Mouse (Mus musculus) granulocyte monocyte progenitor cell, adult 5-6 weeks (primary cell): ENCODE measurements around the gene Rhobtb1. TPM values are rescaled to one million over a fixed set of nuclear protein-coding genes. Genes with fewer than 3 reads are reported as not detected.

Experiments
- ATAC-seq: replicated peaks from 2 replicates; pipeline ENCODE4 v1.8.0; 2016; ENCODE audit warnings: mild to moderate bottlenecking, moderate TSS enrichment, inconsistent platforms; ENCODE audit not compliant: poor library complexity, severe bottlenecking
- total RNA-seq, 2 experiments: library from RNA; stranded (forward) in 1 of 2; stranded (reverse) in 1 of 2; fragments of 200-712, 200-1000 nt in 1 of 2; fragments of >200 nt in 1 of 2; fragmentation: Nextera tagmentation in 1 of 2; gene quantifications; 2 replicates each; pipeline ENCODE4 v1.2.3; 2014 to 2017

Gene Rhobtb1
- total RNA-seq, 2 experiments from 2014 or later, result 1.8 to 2.1 TPM

DNA sequence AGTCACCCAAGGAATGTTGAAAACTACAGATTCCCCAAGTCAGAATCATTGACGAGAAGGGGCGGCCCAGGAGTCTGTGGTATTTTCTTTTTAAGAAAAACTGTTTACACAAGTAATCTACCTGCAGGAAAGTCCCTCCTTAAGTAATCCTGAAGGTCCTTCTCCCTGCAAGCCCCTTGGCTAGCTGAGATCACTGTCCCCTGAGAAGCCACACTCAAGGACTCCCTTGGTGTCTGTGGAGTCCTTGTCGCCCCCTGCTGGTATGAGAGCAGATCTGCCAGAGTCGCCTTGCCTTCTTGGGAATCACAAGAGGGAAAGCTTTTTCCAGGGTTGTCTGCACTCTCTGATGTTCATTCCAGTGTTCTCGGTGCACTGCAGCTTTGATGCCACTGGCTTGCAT lies 155.8 kb downstream of the Rhobtb1 start:
- ATAC-seq, result peak; percentile 54

DNA sequence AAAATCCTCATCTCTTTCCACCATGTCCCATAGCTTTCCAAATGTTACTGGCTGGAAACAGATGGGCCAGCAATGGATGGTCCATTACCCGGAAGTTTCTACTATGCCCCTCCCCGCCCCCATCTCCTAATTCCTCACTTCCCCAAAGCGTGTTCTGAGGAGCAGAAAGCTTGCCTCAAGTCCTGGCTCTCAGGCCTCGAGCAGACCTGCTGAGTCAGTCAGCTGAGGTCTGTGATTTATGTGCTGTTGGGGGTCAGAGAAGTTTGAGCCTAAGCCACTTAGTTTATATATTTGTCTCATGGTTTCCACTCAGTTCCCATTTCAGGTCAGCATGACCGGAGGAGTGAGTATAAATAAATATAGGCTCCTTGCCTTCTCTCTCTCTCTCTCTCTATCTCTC lies 157.9 kb downstream of the Rhobtb1 start:
- peak; percentile 82 for ATAC-seq

DNA sequence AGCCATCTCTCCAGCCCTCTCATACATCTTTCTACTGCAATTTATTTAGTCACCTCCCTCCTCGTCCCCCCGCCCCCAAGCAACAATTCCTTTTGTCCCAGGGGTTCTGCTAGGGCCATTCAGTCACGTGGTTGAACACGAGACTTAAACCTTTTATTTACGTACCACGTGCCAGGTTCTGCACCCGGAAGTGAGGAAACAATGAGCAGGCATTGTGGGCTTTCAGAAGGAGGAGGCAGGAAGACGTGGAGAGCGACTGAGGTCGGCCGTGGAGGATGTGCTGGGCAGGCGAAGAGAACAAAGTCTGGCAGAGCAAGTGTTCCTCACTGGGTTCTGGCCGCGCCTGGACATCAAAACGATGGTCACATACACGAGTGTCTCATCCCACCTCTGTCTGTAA lies 160.6 kb downstream of the Rhobtb1 start:
- no peak for ATAC-seq

DNA sequence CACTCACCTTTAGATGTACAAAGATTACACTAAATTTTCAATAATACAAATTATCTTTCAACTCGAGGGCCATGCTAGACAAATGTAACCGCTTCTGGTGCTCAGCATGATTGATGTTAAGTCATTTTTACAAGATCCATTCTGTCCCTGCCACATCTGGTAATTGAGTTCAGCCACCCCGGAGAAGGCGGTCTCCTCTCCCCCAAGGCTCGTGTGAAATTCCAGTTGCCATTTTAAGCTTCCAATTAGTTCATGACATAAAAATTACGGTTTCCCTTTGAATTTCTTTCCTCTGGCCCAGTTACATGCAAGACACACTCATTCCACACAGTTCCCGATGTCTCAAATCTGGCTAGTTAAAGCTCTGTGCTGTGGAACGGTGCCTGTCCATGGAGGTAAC lies 162.7 kb downstream of the Rhobtb1 start:
- no peak for ATAC-seq

DNA sequence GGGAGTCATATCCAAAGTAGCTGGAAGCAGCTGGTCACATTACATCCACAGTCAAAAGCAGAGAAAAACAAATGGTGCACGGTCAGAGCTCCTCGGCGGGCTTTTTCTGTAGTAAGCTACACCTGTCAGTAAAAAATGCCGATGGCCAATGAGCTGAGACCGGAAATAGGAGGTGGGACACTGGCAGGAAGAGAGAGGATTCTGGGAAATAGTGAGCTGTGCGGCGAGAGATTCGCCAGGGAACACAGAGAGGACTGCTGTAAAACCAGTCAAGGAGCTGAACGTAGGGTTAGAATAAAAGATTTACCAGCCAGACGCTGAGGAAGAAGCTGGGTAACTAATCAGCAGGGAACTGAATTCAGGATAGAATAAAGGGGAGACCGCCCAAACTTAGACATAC lies 167.3 kb downstream of the Rhobtb1 start:
- no peak for ATAC-seq

DNA sequence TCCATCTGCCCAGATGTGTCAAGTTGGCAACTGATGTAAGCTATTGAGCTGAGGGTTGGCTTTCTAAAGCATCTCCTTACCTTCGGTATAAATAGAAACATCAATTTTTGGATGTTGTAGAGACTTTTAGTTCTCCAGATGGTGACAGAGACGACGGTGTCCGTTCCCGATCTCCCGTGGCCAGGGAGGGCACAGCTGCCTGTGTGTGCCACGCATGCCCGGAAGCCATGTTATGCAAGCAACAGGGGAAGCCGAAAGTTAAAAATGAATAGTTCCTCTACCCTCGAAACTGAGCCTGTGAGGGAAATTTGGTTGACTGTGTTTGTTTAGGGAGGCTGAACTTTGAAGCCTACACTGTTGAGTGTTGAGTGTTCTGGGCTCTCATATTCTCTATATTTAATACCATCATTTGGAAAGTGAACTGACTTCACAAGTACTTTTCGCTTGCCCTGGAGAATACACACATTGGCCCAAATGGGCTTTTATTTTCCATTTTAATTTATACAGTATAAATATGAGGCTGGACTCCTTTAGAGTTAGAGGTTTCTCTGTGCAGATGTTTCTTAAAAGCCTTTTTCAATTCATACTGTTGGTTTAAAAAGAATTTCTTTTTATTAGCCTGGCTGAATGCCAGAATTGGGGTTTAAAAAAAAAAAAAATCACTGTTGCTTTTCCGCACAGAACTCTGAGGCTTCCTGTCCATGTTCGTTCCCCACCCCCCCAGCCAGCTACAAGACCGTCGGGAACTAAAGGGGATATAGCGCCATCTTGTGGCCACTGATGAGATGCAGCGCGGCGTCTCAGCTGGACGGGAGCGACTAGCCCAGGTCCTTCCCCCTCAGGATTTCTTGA lies 169.7 kb downstream of the Rhobtb1 start:
- peak; percentile 90 for ATAC-seq

DNA sequence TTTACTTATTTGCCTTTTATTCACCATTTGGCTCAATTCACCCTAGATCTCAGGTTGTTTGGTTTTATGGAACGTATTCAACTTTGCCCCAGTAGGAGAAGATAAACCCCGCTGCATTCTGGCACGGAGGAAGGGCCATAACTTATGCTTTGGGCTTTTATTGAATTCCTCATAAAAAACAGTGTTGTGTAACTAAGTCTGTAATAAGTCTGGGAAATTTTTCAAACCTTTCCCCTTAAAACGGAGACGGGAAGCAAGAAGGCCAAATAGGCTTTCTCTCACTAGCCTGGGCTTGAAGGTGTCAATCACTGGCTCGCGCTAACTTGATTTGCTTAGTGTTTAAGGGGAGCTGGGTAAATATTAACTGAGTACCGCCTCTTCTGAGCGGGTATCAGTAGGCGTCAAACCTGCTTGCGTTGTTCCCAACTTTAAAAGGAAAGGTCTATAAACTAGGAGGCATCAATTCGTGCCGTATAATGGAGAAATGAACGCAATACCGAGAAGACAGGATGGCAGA lies 170.3 kb downstream of the Rhobtb1 start:
- no peak for ATAC-seq

DNA sequence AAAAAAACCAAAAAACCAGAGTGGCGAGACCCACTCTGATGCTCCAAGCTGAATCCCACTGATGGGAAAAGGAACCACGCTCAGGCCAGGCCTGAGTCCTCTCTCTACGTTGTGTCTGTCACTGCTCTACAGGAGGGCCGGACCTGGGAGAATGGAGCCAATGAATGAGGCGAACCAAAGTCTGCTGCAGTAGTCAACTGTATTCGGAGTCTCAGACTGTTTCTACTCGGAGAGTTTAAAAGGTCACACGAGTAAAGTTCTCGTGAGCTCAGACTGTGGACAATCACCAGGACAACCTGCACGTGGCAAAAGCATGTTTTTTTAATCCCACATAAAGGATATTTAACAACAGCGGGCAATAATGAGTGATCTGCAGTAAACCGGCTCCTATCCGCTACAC lies 172.8 kb downstream of the Rhobtb1 start:
- no peak for ATAC-seq

DNA sequence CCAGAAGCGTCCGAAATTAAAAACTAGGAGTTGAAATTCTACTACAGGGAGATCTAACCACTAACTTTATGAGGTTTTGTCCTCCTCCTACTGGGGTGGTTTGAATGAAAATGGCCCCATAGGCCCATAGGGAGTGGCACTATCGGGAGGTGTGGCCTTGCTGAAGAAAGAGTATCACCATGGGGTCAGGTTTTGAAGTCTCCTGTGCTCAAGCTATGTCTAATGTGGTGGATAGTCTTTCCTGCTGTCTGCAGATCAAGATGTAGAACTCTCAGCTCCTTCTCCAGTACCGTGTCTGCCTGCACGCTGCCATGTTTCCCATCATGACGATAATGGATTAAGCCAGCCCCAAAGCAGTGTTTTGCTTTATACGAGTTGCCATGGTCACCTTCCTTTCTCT lies 173.6 kb downstream of the Rhobtb1 start:
- ATAC-seq, result no peak

DNA sequence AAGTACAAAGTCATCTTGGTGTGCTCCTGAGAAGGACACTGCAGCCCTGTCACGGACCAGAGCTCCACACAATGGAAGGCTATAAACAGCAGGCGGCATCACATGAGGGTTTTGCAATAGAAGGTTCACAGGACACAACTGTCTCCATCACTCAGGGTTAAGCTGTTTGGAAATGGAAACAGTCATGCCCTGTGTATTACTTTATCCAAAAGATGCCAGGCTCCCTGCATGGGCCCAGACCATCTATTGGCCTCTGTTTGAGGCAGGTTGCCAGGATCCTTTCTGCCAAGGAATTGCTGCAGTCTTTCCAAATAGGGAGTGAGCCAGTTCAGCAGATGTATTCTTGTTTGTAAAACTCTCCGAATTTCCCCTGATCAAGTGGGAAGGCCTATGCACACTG lies 175.2 kb downstream of the Rhobtb1 start:
- no peak for ATAC-seq

DNA sequence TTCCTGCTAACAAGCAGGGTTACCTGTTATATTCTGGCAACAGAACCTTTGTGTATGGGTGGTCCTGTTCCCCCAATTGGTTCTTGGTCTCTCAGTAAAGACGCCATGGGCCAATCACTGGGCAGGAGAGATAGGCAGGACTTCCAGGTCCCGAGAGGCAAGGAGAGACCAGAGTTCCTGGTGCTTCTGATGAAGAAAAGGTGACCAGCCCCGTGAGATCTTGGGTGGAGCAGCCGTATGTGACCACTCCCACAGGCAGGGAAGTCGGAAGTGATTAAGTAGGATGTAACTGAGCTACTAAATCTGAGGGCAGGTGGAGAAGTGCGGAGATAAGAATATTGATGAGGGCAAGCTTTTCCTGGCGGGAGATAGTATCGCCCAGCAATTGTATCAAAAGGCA lies 176.1 kb downstream of the Rhobtb1 start:
- ATAC-seq, result no peak

DNA sequence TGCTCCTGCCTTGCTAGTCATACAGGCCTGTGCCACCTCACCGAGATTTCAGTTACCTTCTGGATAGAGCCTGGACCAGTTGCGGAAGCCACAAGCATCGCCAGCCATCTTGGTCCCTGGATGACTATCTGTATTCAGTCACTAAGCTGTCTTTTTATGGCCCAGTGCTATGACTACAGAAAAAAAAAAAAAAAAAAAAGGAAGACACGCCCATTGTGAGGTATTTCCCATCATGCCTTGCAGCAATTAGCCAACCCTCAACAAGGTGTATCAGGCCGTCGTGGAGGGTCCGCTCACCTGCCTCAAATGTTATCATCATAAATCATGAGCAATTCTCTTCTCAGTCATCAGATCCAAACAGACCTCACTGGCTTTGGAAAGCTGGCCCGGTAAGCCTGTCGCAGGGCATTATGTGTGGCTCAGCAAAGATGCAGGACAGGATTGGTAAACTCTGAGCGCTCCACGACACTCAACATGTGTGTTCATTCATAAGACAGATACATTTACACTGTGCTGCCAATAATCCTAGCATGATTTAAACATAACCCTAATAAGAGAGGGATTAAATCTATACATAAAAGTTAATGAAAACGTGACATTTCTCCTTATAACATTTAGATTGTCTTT lies 176.9 kb downstream of the Rhobtb1 start:
- no peak for ATAC-seq

DNA sequence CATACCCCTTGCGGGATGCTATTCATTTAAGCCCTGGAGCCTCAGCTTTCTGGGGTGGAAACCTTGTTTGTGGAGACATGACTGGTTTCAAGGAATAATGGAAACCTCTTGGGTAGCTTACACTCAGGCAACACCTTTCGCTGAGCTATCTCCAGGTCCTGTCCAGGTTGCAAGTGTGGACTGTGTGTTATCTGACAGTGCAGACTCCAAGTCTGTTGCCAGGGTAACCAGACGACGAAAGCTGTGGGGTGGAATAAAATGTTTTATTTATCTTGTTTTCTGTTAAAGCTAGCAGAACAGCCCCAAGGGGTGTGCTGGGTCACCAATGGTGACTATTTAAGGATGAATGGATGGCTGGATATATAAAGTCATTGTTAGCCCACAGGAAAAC lies 177.4 kb downstream of the Rhobtb1 start:
- no peak for ATAC-seq

DNA sequence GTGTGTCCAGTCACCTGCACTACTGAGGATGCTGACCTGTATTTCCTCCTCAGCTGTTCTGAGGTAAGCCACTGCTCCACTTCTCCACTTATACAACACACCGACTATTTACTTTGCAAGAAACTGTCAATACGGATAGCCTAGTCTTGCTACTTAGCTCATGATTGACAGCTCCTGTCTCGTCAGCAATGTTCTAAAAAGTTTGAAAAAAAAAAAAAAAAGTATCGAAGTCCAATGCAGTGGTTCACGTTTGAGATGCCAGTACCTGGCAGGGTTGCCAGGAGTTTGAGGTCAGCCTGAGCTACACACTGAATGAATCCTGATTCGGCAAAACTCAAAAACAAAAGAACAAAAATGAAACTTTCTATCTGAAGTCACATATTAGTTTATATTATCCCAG lies 180.0 kb downstream of the Rhobtb1 start:
- ATAC-seq, result no peak

DNA sequence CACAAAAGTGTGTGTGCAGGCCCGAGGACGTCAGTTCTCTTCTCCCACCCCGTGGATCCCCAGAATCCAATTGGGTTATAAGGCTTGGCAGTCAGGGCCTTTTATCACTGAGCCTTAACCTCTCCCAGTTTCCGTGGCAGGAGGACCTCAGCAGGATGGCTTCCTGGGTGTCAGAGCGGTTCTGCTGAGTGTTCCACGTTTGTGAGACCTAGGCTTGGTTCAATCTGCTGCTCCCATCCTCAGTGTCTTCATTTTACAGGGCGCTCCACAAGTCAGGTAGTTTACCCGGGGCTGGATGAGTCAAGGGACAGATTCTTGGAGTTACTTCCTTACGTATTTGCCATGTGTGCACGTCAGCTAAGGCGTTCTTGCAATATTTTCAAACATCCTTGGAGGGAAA lies 182.0 kb downstream of the Rhobtb1 start:
- no peak for ATAC-seq

DNA sequence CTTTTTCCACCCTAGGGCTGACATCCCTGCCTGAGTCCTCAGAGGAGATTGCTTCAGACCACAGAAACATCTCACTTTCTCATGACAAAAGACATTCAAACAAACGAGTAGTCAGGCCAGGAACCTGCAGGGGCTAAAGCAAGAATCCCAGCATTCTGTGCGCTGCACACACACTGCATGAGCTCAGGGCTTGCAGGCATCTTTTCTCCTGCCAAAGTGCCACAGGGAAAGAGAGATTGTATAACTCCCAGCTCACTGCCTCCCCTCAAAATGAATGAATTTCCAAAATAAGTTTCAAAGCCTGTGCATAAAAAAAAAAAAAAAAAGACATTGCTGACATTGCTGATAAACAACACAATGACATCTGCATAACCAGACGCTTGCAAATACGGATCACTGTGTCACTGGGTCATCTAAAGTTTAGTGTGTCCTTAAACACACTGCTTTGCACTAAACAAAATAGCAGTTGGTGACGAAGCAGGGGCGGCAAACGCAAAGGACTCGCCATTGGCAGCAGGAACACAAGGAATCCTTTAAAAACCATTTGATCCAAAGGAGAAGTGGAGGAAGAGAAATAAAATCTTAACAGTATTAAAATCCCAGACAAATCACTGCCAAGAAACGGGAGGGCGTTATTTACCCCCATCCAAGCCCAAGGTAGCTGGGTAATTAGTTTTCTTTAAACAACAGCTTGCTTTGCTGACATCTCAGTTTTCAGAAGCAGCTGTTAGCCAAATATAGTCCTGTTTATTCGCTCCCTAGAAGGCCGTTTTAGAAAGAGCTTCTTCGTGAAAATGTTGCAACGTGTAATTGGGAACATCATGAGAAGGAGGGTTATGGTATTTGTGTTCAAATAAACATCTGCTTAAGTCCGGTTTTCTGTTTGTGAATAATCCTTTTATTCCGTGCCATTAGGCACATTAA lies 183.3 kb downstream of the Rhobtb1 start:
- ATAC-seq, result no peak

DNA sequence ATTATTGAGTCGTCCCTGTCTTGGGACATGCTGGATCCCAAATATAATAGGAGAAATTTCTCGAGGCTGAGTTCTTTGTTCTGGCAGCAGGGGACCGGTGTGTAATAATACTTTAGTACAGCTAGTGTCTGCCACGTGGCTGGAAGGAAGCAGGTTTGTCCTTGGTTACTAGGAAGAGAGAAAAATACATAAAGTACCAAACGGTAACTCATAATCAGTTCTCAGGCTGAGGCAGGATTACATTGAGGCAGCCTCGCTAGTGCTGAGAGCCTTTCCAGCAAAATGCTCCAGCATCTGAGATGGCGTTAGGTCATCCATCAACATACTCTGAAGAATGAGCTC lies 183.9 kb downstream of the Rhobtb1 start:
- ATAC-seq, result no peak

DNA sequence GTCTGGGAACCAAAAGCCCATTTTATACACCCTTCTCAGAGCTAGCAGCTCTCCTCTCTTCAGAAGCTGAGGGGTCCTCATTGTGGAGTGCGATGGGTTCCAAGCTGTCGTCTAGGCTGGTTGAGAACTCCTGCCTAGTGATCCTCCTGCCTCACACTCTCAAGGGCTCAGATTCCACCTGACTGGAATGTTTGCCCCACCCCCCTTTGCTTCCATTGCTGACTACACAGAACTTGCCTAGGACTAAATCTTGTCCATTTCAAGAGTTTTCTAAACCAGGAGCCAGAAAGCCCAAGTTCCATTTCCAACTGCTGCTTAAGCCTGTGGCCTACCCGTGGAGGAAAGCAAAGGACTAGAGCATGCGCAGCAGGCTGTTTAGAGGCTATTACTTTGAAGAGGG lies 184.4 kb downstream of the Rhobtb1 start:
- ATAC-seq, result no peak

DNA sequence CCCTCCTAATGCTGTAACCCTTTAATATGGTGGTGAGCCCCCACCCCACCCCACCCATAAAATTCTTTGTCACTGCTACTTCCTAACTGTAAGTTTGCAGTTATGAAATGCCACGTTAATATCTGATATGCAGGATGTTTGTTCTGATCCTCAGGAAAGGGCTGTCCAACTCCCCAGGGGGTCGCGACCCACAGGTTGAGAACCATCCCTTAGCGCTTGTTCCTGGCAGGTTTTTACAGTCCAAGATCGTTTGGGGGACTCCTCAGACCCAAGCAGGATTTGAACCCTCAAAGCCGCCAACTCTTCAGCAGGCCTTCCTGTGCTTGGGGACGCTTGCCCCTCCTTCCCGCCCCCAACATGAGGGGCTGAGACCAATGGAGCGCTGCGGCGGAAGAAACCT lies 185.0 kb downstream of the Rhobtb1 start:
- no peak for ATAC-seq

DNA sequence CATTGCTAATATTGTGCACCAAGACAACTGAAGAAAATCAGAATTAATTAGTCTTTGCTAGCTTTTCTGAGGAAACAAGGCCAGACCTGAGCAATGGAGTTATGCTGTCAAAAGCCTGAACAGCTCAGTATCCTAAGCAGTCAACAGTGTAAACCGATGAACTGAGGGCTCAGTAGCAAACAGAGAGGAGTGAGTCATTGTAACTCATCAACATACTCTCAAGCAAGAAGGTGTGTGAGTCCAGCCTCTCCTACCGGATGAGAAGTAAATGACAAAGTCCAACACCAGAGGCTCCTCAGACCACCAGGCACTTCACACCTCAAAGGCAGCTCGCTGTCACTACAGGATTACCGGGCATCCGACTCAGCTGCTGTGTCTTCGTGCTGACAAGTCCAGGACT lies 188.8 kb downstream of the Rhobtb1 start:
- no peak for ATAC-seq
